Comparison of ENCODE assay signal across 33 mouse cellular contexts in genomic region chr7:142629806-142630205, GRCm38 (mm10). TPM values are rescaled to one million over a fixed set of nuclear protein-coding genes. Genes with fewer than 3 reads are reported as not detected.
A peak's percentile ranks its signal among the peaks of the same experiment; 100 is the strongest.
DNase-seq lines count a peak whose midpoint lies in the region; ATAC-seq lines count a peak whose summit lies in the region.
"Had no signal": no experiment of that assay in that cellular context is flagged by ENCODE, and none has a peak within 500 bp of the region (broad histone marks: within the 10 kb centered on the region; RNA-seq: fewer than 3 reads in every experiment).

No protein-coding gene starts in this region.

- no peaks in the 10 kb centered on the region for H3K9me3 ChIP-seq in heart, embryonic 11.5 days (replicated peaks; ENCODE audit: control insufficient read depth, low read length)
- H3K9me3 ChIP-seq: embryonic facial prominence, embryonic 15.5 days; heart, embryonic 13.5 days; limb, embryonic 10.5 days; midbrain, embryonic 10.5 days; neural tube, embryonic 13.5 days had no signal

- peak; percentile 33 to 50 for DNase-seq in cerebellum, postnatal 10 days
- no peak for DNase-seq in cerebellum, adult 9-10 months
- peak; percentile 26 to 58 for DNase-seq in heart, adult 18-20 months
- peak; percentile 55 for DNase-seq in fat pad, adult 2 months (ENCODE audit: extremely low read depth, low read depth, low spot score)
- peak; percentile 34 for DNase-seq in gonadal fat pad, adult 2 months (ENCODE audit: low read depth)
- no peak for DNase-seq in layer of hippocampus, postnatal 36 days
- DNase-seq: cerebellum, adult 11-12 months; forebrain, postnatal 0 days; heart, postnatal 36 days; kidney, adult 2 months; layer of hippocampus, adult 9-11 months; liver, postnatal 0 days; retina, postnatal 1 day; right cerebral cortex, postnatal 25 days; thymus, postnatal 14 days had no signal

- WGBS in heart, embryonic 11.5 days (ENCODE audit: insufficient replicate concordance), result 74% methylated on average over 6 of the region's 6 CpGs

- no peak overlapping the region for H3K9ac ChIP-seq in heart, embryonic 11.5 days (ENCODE audit: low read depth, low read length)
- H3K9ac ChIP-seq: embryonic facial prominence, embryonic 15.5 days; forebrain, postnatal 0 days; heart, embryonic 13.5 days; hindbrain, embryonic 14.5 days; liver, postnatal 0 days; neural tube, embryonic 13.5 days had no signal

- H3K4me3 ChIP-seq in heart, embryonic 11.5 days (ENCODE audit: low read depth, low read length), result no peak overlapping the region
- H3K4me3 ChIP-seq: embryonic facial prominence, embryonic 15.5 days; heart, embryonic 13.5 days; limb, embryonic 10.5 days; midbrain, embryonic 10.5 days; myocyte; neural tube, embryonic 13.5 days had no signal

- ATAC-seq in heart, embryonic 11.5 days (replicated peaks; ENCODE audit: insufficient number of reproducible peaks, low FRiP score, low TSS enrichment), result no peak
- ATAC-seq: forebrain, postnatal 0 days; inflammation-experienced regulatory T-cells, adult 6 months; liver, postnatal 0 days; lung, postnatal 0 days; midbrain, embryonic 16.5 days had no signal

- H3K4me2 ChIP-seq in heart, embryonic 11.5 days, result no peak overlapping the region
- H3K4me2 ChIP-seq: embryonic facial prominence, embryonic 15.5 days; heart, embryonic 13.5 days; hindbrain, embryonic 14.5 days; liver, embryonic 11.5 days; neural tube, embryonic 13.5 days had no signal

- H3K4me1 ChIP-seq in heart, embryonic 11.5 days (ENCODE audit: control insufficient read depth, insufficient read depth, low read length), result no peaks in the 10 kb centered on the region
- H3K4me1 ChIP-seq: midbrain, embryonic 10.5 days; neural tube, embryonic 13.5 days had no signal

- H3K27me3 ChIP-seq in heart, embryonic 11.5 days (ENCODE audit: control insufficient read depth, insufficient read depth, low read length), result 0 out of 2 replicates have a peak, but pooled peaks cover under 1% of the 10 kb centered on the region
- H3K27me3 ChIP-seq: embryonic facial prominence, embryonic 15.5 days; heart, embryonic 13.5 days; neural tube, embryonic 13.5 days had no signal

- no peaks in the 10 kb centered on the region for H3K36me3 ChIP-seq in heart, embryonic 11.5 days (ENCODE audit: control insufficient read depth, insufficient read depth, low read length)
- H3K36me3 ChIP-seq: embryonic facial prominence, embryonic 15.5 days; heart, embryonic 13.5 days; midbrain, embryonic 10.5 days; neural tube, embryonic 13.5 days had no signal

- no peak overlapping the region for H3K27ac ChIP-seq in heart, embryonic 11.5 days (ENCODE audit: low read depth, low read length)
- H3K27ac ChIP-seq: embryonic facial prominence, embryonic 15.5 days; heart, embryonic 13.5 days; hindbrain, embryonic 14.5 days; kidney, postnatal 0 days; limb, embryonic 10.5 days; midbrain, embryonic 10.5 days; neural tube, embryonic 13.5 days had no signal

RNA-seq across cellular contexts. Expression of gene Igf2, which starts 36.8 kb away (rescaled TPM):
- total RNA-seq in heart, adult 18-20 months (2021), result 10 to 100 TPM; 47.4 to 56.7 TPM
- polyA plus RNA-seq in heart, embryonic 11.5 days (2014; fragmentation: Nextera tagmentation; extraction: Ambion mirVana), result 1,098 and 1,138 TPM in 2 replicates
- polyA plus RNA-seq in gonadal fat pad, adult 2 months (2012; rRNA removed), result 18.3 and 25.2 TPM in 2 replicates
- 100 to 1,000 TPM in 1 of 2 experiments, 10 to 100 TPM in 1; 61.7 to 106 TPM for total RNA-seq in layer of hippocampus, postnatal 36 days (2021)
- total RNA-seq: common myeloid progenitor, adult 5-6 weeks had no signal

RNA-seq across cellular contexts. Expression of gene Gm49394, which starts 39.9 kb away (rescaled TPM):
- not detected for total RNA-seq in heart, adult 18-20 months (2021)
- polyA plus RNA-seq in heart, embryonic 11.5 days (2014; fragmentation: Nextera tagmentation; extraction: Ambion mirVana), result 0.16 and 0.37 TPM in 2 replicates
- not detected in 2 replicates for polyA plus RNA-seq in gonadal fat pad, adult 2 months (2012; rRNA removed)
- total RNA-seq in layer of hippocampus, postnatal 36 days (2021), result under 1 TPM in 1 of 2 experiments, not detected in 1; 0.32 TPM
- total RNA-seq: adrenal gland, postnatal 36 days; common myeloid progenitor, adult 5-6 weeks; forebrain, postnatal 0 days; left cerebral cortex, adult 8-10 months had no signal
- polyA plus RNA-seq: hindbrain, embryonic 14.5 days; inflammation-experienced regulatory T-cells, adult 6 months; kidney, adult 2 months; kidney, postnatal 0 days; large intestine, adult 2 months; liver, embryonic 11.5 days; lung, postnatal 0 days; midbrain, embryonic 10.5 days; midbrain, embryonic 16.5 days; neural tube, embryonic 13.5 days; spleen, adult 2 months had no signal

Comparison
In these comparisons a context has a peak if more than half of its experiments do, and no peak if none do; other contexts are left out.
1. DNase-seq: peak in cerebellum, postnatal 10 days (2 of 2), heart, adult 18-20 months (2 of 2), fat pad, adult 2 months (single experiment) and gonadal fat pad, adult 2 months (single experiment); none in cerebellum, adult 9-10 months (single experiment) and layer of hippocampus, postnatal 36 days (0 of 2).